ENCODE assay signal across 13 mouse cellular contexts in genomic region chr1:152410657-152411056, GRCm38 (mm10). TPM values are rescaled to one million over a fixed set of nuclear protein-coding genes. Genes with fewer than 3 reads are reported as not detected.
A peak's percentile ranks its signal among the peaks of the same experiment; 100 is the strongest.
DNase-seq lines count a peak whose midpoint lies in the region; ATAC-seq and TF ChIP-seq lines count a peak whose summit lies in the region.
"Had no signal": no experiment of that assay in that cellular context is flagged by ENCODE, and none has a peak within 500 bp of the region (broad histone marks: within the 10 kb centered on the region; RNA-seq: fewer than 3 reads in every experiment).

No protein-coding gene starts in this region.

- no peaks in the 10 kb centered on the region for H3K9me3 ChIP-seq in hindbrain, postnatal 0 days (ENCODE audit: low read length)
- peaks cover 7% of the 10 kb centered on the region; the same call in 1 of the 2 replicates for H3K9me3 ChIP-seq in hindbrain, embryonic 12.5 days (replicated peaks)
- H3K9me3 ChIP-seq in forebrain, postnatal 0 days (ENCODE audit: low read length): 0 out of 2 replicates have a peak, but pooled peaks cover 3% of the 10 kb centered on the region
- H3K9me3 ChIP-seq: neural tube, embryonic 15.5 days had no signal

- peak; percentile 55 for DNase-seq in adrenal gland, postnatal 10 days
- DNase-seq in adrenal gland, adult 8-10 months: no peak
- peak; percentile 77 for DNase-seq in hindbrain, postnatal 0 days (ENCODE audit: low spot score)
- DNase-seq in forebrain, postnatal 0 days: peak; percentile 79
- peak; percentile 7 to 32 for DNase-seq in right cerebral cortex, postnatal 36 days (ENCODE audit: low spot score in 2 of 2)
- DNase-seq in kidney, postnatal 25 days: no peak
- DNase-seq in kidney, postnatal 14 days: no peak

- WGBS in hindbrain, postnatal 0 days: 43% methylated on average over 3 of the region's 3 CpGs
- 95% methylated on average over 3 of the region's 3 CpGs for WGBS in hindbrain, embryonic 12.5 days
- 49% methylated on average over 3 of the region's 3 CpGs for WGBS in forebrain, postnatal 0 days

- no peak overlapping the region for H3K4me3 ChIP-seq in hindbrain, postnatal 0 days (ENCODE audit: low read length)
- no peak overlapping the region for H3K4me3 ChIP-seq in hindbrain, embryonic 12.5 days
- no peak overlapping the region for H3K4me3 ChIP-seq in forebrain, postnatal 0 days (ENCODE audit: low read depth, low read length)
- H3K4me3 ChIP-seq: heart, adult 2 months; neural tube, embryonic 15.5 days had no signal

- H3K4me1 ChIP-seq in hindbrain, postnatal 0 days (ENCODE audit: insufficient read depth, low read length): peaks cover 4% of the 10 kb centered on the region; the same call in 1 of the 2 replicates
- H3K4me1 ChIP-seq in hindbrain, embryonic 12.5 days: peaks cover 8% of the 10 kb centered on the region
- H3K4me1 ChIP-seq in forebrain, postnatal 0 days (ENCODE audit: insufficient read depth): 0 out of 2 replicates have a peak, but pooled peaks cover 2% of the 10 kb centered on the region

- H3K27me3 ChIP-seq in hindbrain, postnatal 0 days (ENCODE audit: insufficient read depth, low read length): no peaks in the 10 kb centered on the region
- no peaks in the 10 kb centered on the region for H3K27me3 ChIP-seq in hindbrain, embryonic 12.5 days
- no peaks in the 10 kb centered on the region for H3K27me3 ChIP-seq in forebrain, postnatal 0 days (ENCODE audit: insufficient read depth, low read length)
- H3K27me3 ChIP-seq: neural tube, embryonic 15.5 days had no signal

- ATAC-seq in hindbrain, postnatal 0 days: peak; percentile 58
- ATAC-seq in hindbrain, embryonic 12.5 days (ENCODE audit: low FRiP score): no peak
- peak; percentile 76 for ATAC-seq in forebrain, postnatal 0 days
- ATAC-seq: inflammation-experienced regulatory T-cells, adult 6 months had no signal

- H3K36me3 ChIP-seq in hindbrain, postnatal 0 days (ENCODE audit: insufficient read depth, low read length): no peaks in the 10 kb centered on the region
- peaks cover 4% of the 10 kb centered on the region; the same call in 1 of the 2 replicates for H3K36me3 ChIP-seq in hindbrain, embryonic 12.5 days
- no peaks in the 10 kb centered on the region for H3K36me3 ChIP-seq in forebrain, postnatal 0 days (ENCODE audit: insufficient read depth)
- H3K36me3 ChIP-seq: neural tube, embryonic 15.5 days had no signal

- no peak overlapping the region for H3K9ac ChIP-seq in hindbrain, postnatal 0 days (replicated peaks; ENCODE audit: low read length)
- no peak overlapping the region for H3K9ac ChIP-seq in hindbrain, embryonic 12.5 days
- no peak overlapping the region for H3K9ac ChIP-seq in forebrain, postnatal 0 days
- H3K9ac ChIP-seq: liver, embryonic 14.5 days; neural tube, embryonic 15.5 days had no signal

- no peak for TF ChIP-seq CTCF in hindbrain, postnatal 0 days (IDR thresholded peaks at IDR 0.05; ENCODE audit: low read depth)
- no peak for TF ChIP-seq CTCF in forebrain, postnatal 0 days (IDR thresholded peaks at IDR 0.05; ENCODE audit: low read depth)

- no peak overlapping the region for H3K4me2 ChIP-seq in hindbrain, postnatal 0 days (ENCODE audit: low read depth, low read length)
- no peak overlapping the region for H3K4me2 ChIP-seq in hindbrain, embryonic 12.5 days (replicated peaks)
- H3K4me2 ChIP-seq in forebrain, postnatal 0 days (ENCODE audit: low read depth): no peak overlapping the region
- H3K4me2 ChIP-seq: neural tube, embryonic 15.5 days had no signal

- H3K27ac ChIP-seq in hindbrain, postnatal 0 days: no peak overlapping the region
- H3K27ac ChIP-seq in hindbrain, embryonic 12.5 days: no peak overlapping the region
- no peak overlapping the region for H3K27ac ChIP-seq in forebrain, postnatal 0 days (ENCODE audit: low read depth, low read length)
- H3K27ac ChIP-seq: heart, adult 2 months; liver, embryonic 14.5 days; neural tube, embryonic 15.5 days had no signal

RNA-seq across cellular contexts. Expression of gene Colgalt2, which starts 11.0 kb away (rescaled TPM):
- 1 to 10 TPM; 2.6 to 3.2 TPM for total RNA-seq in adrenal gland, postnatal 10 days (2021)
- 1 to 10 TPM; 2.8 to 4.5 (median 3.7) TPM for total RNA-seq in adrenal gland, adult 8-10 months (2022)
- 6.6 and 7.0 TPM in 2 replicates for total RNA-seq in hindbrain, postnatal 0 days (2014; rRNA removed)
- 3.4 and 3.7 TPM in 2 replicates for polyA plus RNA-seq in hindbrain, postnatal 0 days (2015; fragmentation: Nextera tagmentation; extraction: Ambion mirVana)
- 4.2 and 4.5 TPM in 2 replicates for polyA plus RNA-seq in hindbrain, embryonic 12.5 days (2016; fragmentation: Nextera tagmentation; extraction: Ambion mirVana)
- total RNA-seq in forebrain, postnatal 0 days (2014; rRNA removed): 6.4 and 7.0 TPM in 2 replicates
- 3.2 and 3.7 TPM in 2 replicates for polyA plus RNA-seq in forebrain, postnatal 0 days (2015; fragmentation: Nextera tagmentation; extraction: Ambion mirVana)
- total RNA-seq: MEL had no signal
- polyA plus RNA-seq: inflammation-experienced regulatory T-cells, adult 6 months had no signal

RNA-seq across cellular contexts. Expression of gene Tsen15, which starts 24.2 kb away (rescaled TPM):
- 10 to 100 TPM; 25.8 to 27.8 TPM for total RNA-seq in adrenal gland, postnatal 10 days (2021)
- total RNA-seq in adrenal gland, adult 8-10 months (2022): 10 to 100 TPM; 26.2 to 35.1 (median 29.9) TPM
- 27.1 and 49.8 TPM in 2 replicates for total RNA-seq in hindbrain, postnatal 0 days (2014; rRNA removed)
- polyA plus RNA-seq in hindbrain, postnatal 0 days (2015; fragmentation: Nextera tagmentation; extraction: Ambion mirVana): 49.1 and 50.8 TPM in 2 replicates
- 45.3 and 45.4 TPM in 2 replicates for polyA plus RNA-seq in hindbrain, embryonic 12.5 days (2016; fragmentation: Nextera tagmentation; extraction: Ambion mirVana)
- total RNA-seq in forebrain, postnatal 0 days (2014; rRNA removed): 28.5 and 39.3 TPM in 2 replicates
- 34.9 and 39.4 TPM in 2 replicates for polyA plus RNA-seq in forebrain, postnatal 0 days (2015; fragmentation: Nextera tagmentation; extraction: Ambion mirVana)

Comparison
In these comparisons a context has a peak if more than half of its experiments do, and no peak if none do; other contexts are left out.
1. DNase-seq: peak in adrenal gland, postnatal 10 days (single experiment), hindbrain, postnatal 0 days (single experiment), forebrain, postnatal 0 days (single experiment) and right cerebral cortex, postnatal 36 days (2 of 2); none in adrenal gland, adult 8-10 months (single experiment), kidney, postnatal 25 days (0 of 2) and kidney, postnatal 14 days (single experiment).